Mouse (Mus musculus) inflammation-experienced regulatory T-cells, adult 6 months (primary cell): ENCODE results near the gene Gm6217. TPM values are rescaled to one million over a fixed set of nuclear protein-coding genes. Genes with fewer than 3 reads are reported as not detected.
"Not testable (repeated sequence)": the region's sequence is repeated elsewhere in the genome, so short reads cannot be mapped to it uniquely, and the experiment has no call there.

Source experiments
- ATAC-seq: one replicate; pipeline ENCODE4 v1.8.0; 2017
- polyA plus RNA-seq, 3 experiments: library from polyadenylated mRNA; unstranded; fragments of 100-300 nt; shearing (Covaris generic); gene quantifications; one replicate each; pipeline ENCODE4 v1.2.1; 2017

The Gm6217 gene
- polyA plus RNA-seq: not detected

DNA sequence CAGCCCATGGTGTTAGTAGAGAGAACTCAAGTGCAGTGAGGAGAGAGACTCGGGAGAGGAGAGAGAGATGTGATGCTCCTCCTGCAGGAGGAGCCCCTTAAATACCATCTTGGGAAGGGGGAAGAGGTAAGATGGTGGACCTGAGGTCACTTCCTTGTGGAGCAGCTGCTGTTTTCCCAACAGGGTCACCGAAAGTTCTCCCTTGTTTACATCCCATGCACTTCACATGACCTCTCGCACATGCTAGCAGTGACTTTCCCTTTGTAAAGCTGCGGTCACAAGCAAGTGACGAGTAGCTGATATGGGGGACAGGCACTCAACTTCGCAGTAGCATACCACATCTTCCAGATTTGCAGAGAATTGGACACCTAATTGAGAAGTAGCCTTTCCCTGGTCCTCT lies at the start of gene Gm6217:
TSS of gene Gm6217 (minus strand) at position 74 of the 400 bp plus-strand sequence.
- not testable (repeated sequence) for ATAC-seq

DNA sequence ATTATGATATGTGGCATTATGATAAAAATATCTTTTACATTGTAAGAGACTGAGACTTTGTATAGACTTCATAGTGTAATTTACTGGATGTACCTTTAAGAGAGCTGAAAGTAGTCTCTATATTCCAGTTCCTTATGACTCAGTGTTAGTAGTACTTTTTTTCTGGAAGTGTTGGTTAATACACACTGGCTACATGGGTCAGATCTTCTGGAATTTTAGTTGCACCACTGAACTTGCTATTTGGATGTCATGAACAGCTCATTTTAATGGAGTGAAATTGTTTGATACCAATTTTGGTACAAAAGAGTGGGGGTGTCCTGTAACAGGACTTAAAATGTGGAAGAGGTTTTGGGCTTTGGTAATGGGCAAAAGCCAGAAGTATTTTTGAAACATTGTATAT lies 46.6 kb upstream of the Gm6217 start:
- no peak for ATAC-seq

DNA sequence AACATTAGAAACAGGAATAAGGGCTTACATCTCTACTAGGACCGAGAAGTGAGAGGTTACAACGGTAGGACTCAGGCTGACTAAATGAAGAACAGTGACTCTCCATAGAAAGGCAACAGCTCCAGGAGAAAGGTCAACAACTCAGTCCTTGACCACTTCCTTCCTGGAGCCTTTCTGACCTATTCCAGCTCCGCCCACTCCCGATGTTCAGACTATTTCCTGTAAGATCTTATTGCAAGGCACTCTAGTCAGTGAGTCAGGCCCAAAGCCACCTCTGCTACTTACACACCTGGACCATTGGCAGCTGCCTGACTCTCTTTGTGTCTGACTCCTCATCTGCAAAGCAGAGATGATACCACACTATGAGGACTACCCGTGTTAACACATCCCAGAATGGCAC lies 44.6 kb upstream of the Gm6217 start:
- peak; percentile 63 for ATAC-seq

DNA sequence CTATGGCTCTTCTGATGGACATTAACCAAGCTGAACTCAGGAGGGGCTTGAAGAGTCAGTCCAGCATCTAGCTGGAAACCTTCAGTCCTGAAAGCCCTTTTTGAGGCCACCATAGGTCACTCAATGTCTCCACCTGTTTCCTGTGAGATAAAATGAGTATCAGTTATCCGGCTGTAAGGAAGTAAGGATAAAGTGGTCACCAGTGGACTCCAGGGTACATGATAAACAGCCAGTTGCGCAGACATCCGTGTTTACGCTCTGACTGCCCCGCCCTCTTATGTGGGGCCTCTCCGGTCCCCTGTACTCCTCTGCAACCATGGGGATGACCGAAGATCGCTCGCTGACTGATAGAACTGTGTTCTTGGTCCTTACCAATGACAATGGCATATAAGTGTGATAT lies 43.1 kb upstream of the Gm6217 start:
- ATAC-seq: no peak

DNA sequence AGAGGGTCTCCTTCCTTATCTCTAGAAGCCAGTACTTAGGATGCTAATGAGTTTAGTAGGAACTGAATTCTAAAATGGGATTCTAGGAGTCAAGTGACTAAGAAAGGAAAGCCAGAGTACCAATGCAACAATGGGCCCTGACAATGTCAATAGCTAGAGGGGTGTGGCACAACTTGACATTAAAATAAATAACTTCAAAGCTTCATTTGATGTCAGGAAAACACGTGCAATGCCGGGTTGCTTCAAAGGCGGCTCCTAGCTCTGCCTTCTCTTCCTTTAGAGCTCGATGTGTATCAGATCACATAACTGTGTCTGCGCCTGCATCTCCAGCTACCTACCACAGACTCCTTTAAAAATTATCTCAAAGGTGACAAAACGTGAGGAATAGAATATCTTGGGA lies 42.7 kb upstream of the Gm6217 start:
- ATAC-seq: peak; percentile 90

DNA sequence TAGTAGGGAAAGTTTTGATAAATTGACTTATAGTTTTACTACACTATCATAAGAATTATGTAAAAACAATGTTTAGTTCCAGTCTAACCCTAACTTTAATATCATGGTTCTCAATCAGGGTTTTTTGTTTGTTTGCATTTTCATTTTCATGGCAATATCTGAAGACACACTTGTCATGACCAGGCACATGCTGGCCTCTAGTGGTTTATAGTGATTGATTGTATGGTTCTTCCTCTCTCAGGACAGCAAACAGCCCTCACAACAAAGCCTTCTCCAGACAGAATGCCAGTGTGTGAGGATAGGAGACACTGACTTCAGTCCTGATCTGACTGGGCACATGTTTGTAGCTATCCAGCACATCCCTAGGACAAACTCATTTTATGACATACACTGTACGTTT lies 42.0 kb upstream of the Gm6217 start:
- ATAC-seq: no peak

DNA sequence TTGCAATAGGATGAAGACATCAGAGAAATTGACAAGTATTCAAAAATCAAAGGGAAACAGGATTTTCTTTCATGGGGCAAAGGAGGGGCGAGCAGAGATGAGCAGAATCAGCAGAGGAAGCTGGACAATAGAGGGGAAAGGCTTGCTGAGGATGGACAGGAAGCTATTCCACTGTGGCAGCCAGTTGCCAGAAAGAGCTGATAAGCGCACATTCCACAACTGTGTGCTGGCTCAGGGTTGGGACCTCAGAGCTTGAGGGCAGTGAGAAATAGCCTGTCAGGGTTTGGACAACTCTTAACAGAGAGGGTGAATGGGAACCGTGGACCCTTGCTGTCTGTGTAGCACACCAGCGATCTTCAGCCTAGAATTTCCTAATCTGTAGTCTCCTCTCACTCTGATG lies 40.8 kb upstream of the Gm6217 start:
- no peak for ATAC-seq

DNA sequence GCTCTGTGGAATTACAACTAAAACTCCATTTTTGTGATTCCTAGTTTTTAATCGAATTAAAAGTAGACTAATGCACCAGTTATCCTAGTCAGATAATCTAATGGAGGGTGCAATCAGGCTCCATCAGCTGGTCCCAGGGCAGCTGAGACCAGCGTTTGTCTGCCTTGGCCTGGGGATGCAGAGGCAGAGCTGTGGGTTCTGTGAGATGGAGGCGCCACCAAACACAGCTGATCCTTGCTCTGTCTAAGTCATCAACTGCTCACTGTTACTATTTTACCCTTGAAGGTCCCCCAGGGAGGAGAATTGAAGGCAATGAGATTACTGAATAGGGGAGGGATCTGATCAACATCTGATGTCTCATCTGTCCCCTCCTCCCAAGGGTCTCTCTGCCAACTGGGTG lies 35.2 kb upstream of the Gm6217 start:
- no peak for ATAC-seq

DNA sequence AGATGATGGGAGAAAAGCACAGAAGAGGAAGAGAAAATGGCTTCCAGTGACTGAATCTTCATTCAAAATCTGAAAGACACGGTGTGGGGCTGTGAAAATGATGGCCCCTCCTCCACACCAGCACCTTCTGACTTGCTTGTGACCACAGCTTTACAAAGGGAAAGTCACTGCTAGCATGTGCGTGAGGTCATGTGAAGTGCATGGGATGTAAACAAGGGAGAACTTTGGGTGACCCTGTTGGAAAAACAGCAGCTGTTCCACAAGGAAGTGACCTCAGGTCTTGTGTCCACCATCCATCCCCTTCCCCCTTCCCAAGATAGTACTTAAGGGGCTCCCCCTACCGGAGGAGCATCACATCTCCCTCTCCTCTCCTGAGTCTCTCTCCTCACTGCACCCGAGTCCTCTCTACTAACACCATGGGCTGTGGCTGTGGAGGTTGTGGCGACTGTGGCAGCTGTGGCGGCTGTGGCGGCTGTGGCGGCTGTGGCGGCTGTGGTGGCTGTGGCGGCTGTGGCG lies 28.7 kb upstream of the Gm6217 start, which contains the start of gene Gm47955:
TSS of gene Gm47955 (plus strand) at position 417 of the 516 bp plus-strand sequence.
- ATAC-seq: no peak

DNA sequence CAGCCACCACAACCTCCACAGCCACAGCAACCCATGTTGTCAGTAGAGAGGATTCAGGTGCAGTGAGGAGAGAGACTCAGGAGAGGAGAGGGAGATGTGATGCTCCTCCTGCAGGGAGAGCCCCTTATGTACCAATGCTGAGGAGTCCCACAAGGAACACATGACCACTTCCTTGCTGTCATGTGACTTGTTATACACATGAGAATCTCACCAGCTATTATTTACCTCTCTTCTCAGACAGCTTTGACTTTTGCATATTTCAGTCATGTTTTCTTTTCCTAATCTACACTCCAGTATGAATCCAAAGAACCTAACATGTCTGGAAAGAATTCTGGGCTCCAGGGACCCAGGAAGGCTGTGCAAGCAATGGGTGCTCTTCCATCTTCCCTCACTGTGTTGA lies 24.7 kb upstream of the Gm6217 start, which contains the start of gene Gm7544:
TSS of gene Gm7544 (minus strand) at position 101 of the 400 bp plus-strand sequence.
- ATAC-seq: not testable (repeated sequence)

DNA sequence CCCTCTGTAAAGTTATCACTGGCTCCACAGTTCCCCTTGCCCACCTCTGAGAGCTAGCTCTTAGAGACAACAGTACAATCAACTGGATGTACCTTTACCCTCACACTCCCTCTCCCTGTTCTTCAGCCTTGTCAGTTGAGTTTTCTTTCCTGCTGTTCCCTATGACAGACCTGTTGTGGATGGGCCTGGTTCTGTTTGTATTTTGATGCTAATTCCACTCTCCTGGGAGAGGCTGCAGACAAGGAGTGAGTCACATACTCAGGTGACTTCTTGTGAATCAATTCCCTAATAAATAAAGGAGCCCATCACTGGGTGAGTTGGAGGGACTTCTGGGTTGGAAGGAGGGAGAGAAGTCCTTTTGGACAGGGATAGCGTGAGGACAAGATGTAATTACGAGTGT lies 17.4 kb upstream of the Gm6217 start:
- no peak for ATAC-seq

DNA sequence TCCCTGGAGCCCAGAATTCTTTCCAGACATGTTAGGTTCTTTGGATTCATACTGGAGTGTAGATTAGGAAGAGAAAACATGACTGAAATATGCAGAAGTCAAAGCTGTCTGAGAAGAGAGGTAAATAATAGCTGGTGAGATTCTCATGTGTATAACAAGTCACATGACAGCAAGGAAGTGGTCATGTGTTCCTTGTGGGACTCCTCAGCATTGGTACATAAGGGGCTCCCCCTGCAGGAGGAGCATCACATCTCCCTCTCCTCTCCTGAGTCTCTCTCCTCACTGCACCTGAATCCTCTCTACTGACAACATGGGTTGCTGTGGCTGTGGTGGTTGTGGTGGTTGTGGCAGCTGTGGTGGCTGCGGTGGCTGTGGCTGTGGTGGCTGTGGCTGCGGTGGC lies 14.8 kb upstream of the Gm6217 start:
- peak; percentile 50 for ATAC-seq

DNA sequence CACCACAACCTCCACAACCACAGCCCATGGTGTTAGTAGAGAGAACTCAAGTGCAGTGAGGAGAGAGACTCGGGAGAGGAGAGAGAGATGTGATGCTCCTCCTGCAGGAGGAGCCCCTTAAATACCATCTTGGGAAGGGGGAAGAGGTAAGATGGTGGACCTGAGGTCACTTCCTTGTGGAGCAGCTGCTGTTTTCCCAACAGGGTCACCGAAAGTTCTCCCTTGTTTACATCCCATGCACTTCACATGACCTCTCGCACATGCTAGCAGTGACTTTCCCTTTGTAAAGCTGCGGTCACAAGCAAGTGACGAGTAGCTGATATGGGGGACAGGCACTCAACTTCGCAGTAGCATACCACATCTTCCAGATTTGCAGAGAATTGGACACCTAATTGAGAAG lies 12.1 kb upstream of the Gm6217 start, which contains the start of gene A030003K21Rik:
TSS of gene A030003K21Rik (minus strand) at position 94 of the 400 bp plus-strand sequence.
- ATAC-seq: not testable (repeated sequence)

DNA sequence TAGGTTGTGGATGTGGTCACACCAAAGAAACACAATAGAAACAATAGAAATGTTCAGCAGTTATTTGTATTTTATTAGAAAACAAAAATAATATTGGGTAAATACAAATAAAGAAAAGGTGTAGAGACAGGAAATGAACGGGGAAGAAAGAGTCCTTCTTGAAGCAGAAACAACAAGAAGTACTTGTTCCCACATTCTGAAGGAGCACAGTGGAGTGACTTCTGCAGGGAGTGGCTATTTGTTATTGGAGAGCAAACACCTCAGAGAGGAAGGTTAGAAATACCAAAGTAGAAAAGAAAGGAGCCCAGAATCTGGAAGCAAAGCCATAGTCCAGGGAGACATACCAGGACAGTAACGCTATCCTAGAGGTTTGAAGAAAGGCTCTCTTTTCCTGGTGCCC lies 11.3 kb upstream of the Gm6217 start:
- ATAC-seq: not testable (repeated sequence)

DNA sequence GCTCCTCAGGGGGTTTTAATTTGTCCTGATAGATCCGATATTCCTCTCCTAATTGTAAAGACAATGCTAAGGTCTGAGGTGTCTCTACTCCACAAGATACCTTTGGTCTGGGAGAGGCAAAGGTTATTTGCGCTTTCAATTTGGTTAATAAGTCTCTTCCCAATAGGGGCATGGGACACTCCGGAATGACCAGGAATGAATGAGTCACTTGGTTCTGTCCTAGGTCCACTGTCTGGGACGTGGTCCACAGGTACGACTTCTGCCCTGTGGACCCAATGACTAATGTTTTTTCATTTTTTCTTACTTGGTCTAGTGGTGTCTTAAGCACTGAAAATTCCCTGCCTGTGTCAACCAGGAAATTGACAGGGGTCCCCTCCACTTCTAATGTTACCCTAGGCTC lies 7.5 kb upstream of the Gm6217 start:
- no peak for ATAC-seq

DNA sequence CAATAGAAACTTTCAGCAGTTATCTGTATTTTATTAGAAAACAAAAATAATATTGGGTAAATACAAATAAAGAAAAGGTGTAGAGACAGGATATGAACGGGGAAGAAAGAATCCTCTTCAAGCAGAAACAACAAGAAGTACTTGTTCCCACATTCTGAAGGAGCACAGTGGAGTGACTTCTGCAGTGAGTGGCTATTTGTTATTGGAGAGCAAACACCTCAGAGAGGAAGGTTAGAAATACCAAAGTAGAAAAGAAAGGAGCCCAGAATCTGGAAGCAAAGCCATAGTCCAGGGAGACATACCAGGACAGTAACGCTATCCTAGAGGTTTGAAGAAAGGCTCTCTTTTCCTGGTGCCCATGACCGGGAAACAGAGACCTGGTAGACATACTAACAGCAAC lies 641 bp downstream of the Gm6217 start:
- not testable (repeated sequence) for ATAC-seq

DNA sequence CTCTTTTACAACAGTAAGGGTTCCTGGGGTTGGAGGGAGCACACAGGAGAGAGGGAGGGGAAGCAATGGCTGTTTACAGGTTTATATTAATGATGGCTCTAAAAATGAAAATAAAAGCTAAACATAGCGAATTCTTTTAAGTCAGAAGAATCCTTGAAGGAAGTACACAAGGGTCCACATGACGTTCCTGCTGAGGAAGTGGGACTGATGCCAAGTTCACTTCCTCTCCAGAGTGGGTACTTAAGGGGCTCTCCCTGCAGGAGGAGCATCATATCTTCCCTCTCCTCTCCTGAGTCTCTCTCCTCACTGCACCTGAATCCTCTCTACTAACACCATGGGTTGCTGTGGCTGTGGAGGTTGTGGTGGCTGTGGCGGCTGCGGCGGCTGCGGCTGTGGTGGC lies 6.5 kb downstream of the Gm6217 start, which contains the start of gene A030014E15Rik:
TSS of gene A030014E15Rik (plus strand) at position 268 of the 400 bp plus-strand sequence.
- ATAC-seq: no peak

DNA sequence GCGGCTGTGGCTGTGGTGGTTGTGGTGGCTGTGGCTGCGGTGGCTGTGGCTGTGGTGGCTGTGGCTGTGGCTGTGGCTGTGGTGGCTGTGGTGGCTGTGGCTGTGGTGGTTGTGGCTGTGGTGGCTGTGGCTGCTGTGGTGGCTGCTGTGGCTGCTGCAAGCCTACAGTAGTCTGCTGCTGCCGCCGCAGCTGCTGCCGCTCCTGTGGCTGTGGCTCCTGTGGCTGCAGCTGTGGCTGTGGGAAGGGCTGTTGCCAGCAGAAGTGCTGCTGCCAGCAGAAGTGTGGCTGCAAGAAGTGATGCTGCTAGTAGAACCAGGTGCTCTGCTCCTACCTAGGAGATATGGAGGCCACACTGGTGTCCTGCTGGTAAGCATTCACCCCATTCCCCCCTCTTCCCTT lies 17.8 kb downstream of the Gm6217 start:
- ATAC-seq: not testable (repeated sequence)

DNA sequence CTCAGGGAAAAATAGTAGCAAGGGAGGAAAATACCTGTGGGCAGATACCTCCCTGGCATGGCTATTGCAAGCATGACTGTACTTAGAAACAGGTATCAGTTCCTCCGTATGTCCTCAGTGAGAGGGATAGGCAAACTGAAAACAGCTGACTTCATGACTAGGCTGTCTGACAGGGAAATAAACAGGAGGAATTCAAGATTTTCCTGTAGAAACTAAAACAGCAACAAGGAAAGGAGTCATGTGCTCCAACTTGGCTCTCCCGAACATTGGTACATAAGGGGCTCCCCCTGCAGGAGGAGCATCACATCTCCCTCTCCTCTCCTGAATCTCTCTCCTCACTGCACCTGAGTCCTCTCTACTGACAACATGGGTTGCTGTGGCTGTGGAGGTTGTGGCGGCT lies 18.2 kb downstream of the Gm6217 start, which contains the start of gene A030005L19Rik:
TSS of gene A030005L19Rik (plus strand) at position 301 of the 400 bp plus-strand sequence.
- no peak for ATAC-seq

DNA sequence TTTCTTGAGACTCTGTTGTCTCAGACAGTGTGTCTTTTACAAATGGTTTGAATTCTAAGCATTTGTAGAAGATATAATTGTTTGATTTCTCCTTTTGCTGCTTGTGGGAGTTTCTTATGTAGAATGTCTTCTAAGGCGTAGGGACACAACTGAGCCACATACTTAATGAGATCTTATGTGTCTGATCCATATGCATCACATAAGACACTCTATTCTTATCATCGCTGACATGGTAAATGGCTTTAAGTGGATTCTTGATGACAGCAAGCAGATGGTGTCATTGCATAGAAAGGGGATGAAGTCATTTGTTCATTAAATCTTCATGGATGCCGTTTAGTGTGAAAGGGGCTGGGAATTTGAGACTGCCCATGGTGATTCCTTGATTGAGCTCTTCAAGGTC lies 25.3 kb downstream of the Gm6217 start:
- no peak for ATAC-seq

DNA sequence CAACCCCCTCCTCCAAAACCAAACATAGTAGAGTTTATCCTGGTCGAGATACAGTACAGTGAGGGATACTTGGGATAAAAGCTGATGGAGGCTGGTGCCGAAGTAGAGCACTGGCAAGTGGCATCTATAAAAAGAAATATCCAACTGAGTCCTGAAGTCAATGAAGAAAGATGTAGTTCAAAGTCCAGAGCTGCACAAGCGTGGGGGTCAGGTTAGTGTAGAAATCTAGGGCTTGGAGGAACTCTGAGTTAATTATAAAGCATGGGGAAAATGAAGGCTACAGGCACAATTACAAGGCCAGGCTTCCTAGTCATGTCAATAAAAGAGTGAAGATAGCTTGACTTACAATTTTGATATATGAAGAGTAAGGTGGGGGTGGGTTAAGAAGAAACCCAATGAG lies 30.0 kb downstream of the Gm6217 start:
- ATAC-seq: no peak

DNA sequence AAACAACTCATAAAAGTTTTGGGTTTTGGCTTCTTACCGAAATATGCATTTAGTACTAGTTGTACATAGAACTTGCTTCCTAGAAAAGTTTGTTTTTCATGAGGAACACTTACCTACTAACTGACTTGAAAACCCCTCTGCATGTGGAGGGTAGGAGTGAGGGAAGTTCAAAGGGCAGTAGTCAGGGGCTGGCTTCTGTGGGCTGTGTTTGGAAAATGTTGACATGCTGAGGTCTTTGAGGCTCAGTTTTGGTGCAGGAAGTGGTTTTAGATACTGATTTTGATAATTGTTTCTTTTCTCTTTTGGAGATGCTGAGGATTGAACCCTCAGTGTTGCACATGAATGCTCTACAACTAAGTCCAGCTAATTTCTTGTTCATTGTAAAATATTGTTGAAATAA lies 30.6 kb downstream of the Gm6217 start:
- ATAC-seq: peak; percentile 77

DNA sequence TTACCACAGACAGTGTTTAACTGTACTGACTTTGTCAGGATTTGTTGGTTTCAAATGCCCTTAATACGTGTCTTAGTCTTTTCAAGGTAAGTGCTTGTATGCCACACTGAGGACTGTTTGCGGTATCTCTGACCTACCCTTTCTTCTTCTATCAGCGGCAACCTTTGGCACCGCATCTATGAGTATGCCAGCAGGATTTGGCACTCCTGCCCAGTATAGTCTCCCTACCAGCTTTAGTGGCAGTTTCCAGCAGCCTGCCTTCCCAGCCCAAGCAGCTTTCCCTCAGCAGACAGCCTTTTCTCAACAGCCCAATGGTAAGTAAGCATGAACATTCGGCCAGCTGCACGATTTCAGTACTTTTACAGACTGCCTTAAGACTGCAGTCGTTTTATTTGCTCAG lies 37.9 kb downstream of the Gm6217 start:
- ATAC-seq: no peak
